Mouse (Mus musculus) embryonic facial prominence, embryonic 14.5 days (tissue): ENCODE data around the gene Zfp953. TPM values are rescaled to one million over a fixed set of nuclear protein-coding genes. Genes with fewer than 3 reads are reported as not detected.
"Not testable (repeated sequence)": the region's sequence is repeated elsewhere in the genome, so short reads cannot be mapped to it uniquely, and the experiment has no call there.

Source experiments
- ATAC-seq: fragments of 200-750 bp; cut with Nextera tagmentation; 2 replicates; pipeline ENCODE4 v1.8.0; 2017; ENCODE audit warnings: low read depth, moderate number of reproducible peaks, moderate TSS enrichment
- DNase-seq: peaks from one replicate; pipeline ENCODE4 v3.0.0-alpha.2; 2015; ENCODE audit warnings: low spot score
- H3K27ac ChIP-seq: fragments of 300-500 bp; sonication (generic); replicated peaks from 2 replicates; pipeline ENCODE4 v1.5.1; 2014; ENCODE audit warnings: low read depth, mild to moderate bottlenecking, low read length, moderate library complexity
- H3K27me3 ChIP-seq: fragments of 300-500 bp; sonication (generic); replicated peaks from 2 replicates; pipeline ENCODE4 v1.6.1; 2014; ENCODE audit warnings: low read length; ENCODE audit not compliant: control insufficient read depth, insufficient read depth
- H3K36me3 ChIP-seq: fragments of 300-500 bp; sonication (generic); 2 replicates; pipeline ENCODE4 v1.6.1; 2014; ENCODE audit warnings: low read length, mixed read lengths; ENCODE audit not compliant: control insufficient read depth, insufficient read depth
- H3K4me1 ChIP-seq: fragments of 300-500 bp; sonication (generic); 2 replicates; pipeline ENCODE4 v1.6.1; 2014; ENCODE audit warnings: antibody characterized with exemption, low read length; ENCODE audit not compliant: control insufficient read depth, insufficient read depth
- H3K4me2 ChIP-seq: fragments of 300-500 bp; sonication (generic); 2 replicates; pipeline ENCODE4 v1.6.1; 2014; ENCODE audit warnings: low read depth, mild to moderate bottlenecking, low read length, moderate library complexity, mixed read lengths
- H3K4me3 ChIP-seq: fragments of 300-500 bp; sonication (generic); 2 replicates; pipeline ENCODE4 v1.5.1; 2014; ENCODE audit warnings: low read depth, mild to moderate bottlenecking, low read length
- H3K9ac ChIP-seq: fragments of 300-500 bp; sonication (generic); 2 replicates; pipeline ENCODE4 v1.6.1; 2014; ENCODE audit warnings: low read depth, mild to moderate bottlenecking, low read length, moderate library complexity, mixed read lengths
- H3K9me3 ChIP-seq: fragments of 300-500 bp; sonication (generic); 2 replicates; pipeline ENCODE4 v1.6.1; 2016; ENCODE audit warnings: low read length; ENCODE audit not compliant: control insufficient read depth
- WGBS: fragments of 180-500 bp; shearing (Covaris S2); extraction: QIAGEN DNeasy Blood & Tissue Kit; methylation state at CpG from one replicate; pipeline ENCODE4 v1.1.7; 2014; 5-methylcytosine and 5-hydroxymethylcytosine counted together
- polyA plus RNA-seq: library from polyadenylated mRNA; unstranded; fragments of >200 nt; fragmentation: Nextera tagmentation; extraction: Ambion mirVana; gene quantifications from 2 replicates; pipeline ENCODE4 v1.2.1, GENCODE M21; 2014

Gene Zfp953
- polyA plus RNA-seq = 0.94 and 1.4 TPM in 2 replicates

GRCm38 (mm10) chr13:67360131-67360744, at the start of gene Zfp953, which contains the start of gene Gm28044:
Zfp953 (minus strand) TSS chr13:67360605.
Gm28044 (minus strand) TSS chr13:67360536.
- ATAC-seq (peak; percentile 93), DNase-seq (peak; percentile 93)
- WGBS = under 1% methylated on average over 15 of the region's 15 CpGs
- H3K36me3 ChIP-seq = no peaks in the 10 kb centered on the region
- H3K9me3 ChIP-seq = no peaks in the 10 kb centered on the region
- 0 out of 2 replicates have a peak, but pooled peaks cover 3% of the 10 kb centered on the region for H3K4me1 ChIP-seq
- H3K9ac ChIP-seq = peak within 1 kb of the TSS; percentile 74
- peak within 1 kb of the TSS; percentile 78 for H3K4me2 ChIP-seq
- H3K27ac ChIP-seq = peak within 1 kb of the TSS; percentile 59; the same call in 1 of the 2 replicates
- no peaks in the 10 kb centered on the region for H3K27me3 ChIP-seq
- H3K4me3 ChIP-seq = peak within 1 kb of the TSS; percentile 74

- not testable (repeated sequence) for H3K4me1 ChIP-seq, H3K36me3 ChIP-seq, H3K9me3 ChIP-seq, H3K27ac ChIP-seq, H3K27me3 ChIP-seq
- Histone ChIP-seq H3K9ac (peak within 1 kb of the TSS; percentile 66), H3K4me3 (peak within 1 kb of the TSS; percentile 59), H3K4me2 (peak within 1 kb of the TSS; percentile 57)
- DNase-seq (peak; percentile 90), ATAC-seq (peak; percentile 96)
- 2% methylated on average over 14 of the region's 16 CpGs for WGBS
These were observed 38.9 kb upstream of the Zfp953 start, which contains the start of gene Zfp429 for GRCm38 (mm10) chr13:67399183-67399903. Zfp429 (minus strand) TSS chr13:67399819.

- H3K27ac ChIP-seq, H3K27me3 ChIP-seq, H3K4me2 ChIP-seq, DNase-seq, H3K36me3 ChIP-seq, H3K4me1 ChIP-seq, H3K4me3 ChIP-seq, ATAC-seq, H3K9me3 ChIP-seq, H3K9ac ChIP-seq: not testable (repeated sequence)
- 66% methylated on average over 3 of the region's 3 CpGs for WGBS
These were observed 15.8 kb upstream of the Zfp953 start for GRCm38 (mm10) chr13:67376255-67376654.

GRCm38 (mm10) chr13:67375050-67375911, 14.9 kb upstream of the Zfp953 start, which contains the start of the genes Gm28041 and Zfp456:
Gm28041 (minus strand) TSS chr13:67375733.
Zfp456 (minus strand) TSS chr13:67375810.
- 20% methylated on average over 13 of the region's 15 CpGs for WGBS
- not testable (repeated sequence) for H3K9me3 ChIP-seq, H3K4me1 ChIP-seq, H3K27me3 ChIP-seq, H3K27ac ChIP-seq, H3K36me3 ChIP-seq
- Histone ChIP-seq H3K4me3 (peak within 1 kb of the TSS; percentile 50), H3K9ac (peak within 1 kb of the TSS; percentile 54; the same call in 1 of the 2 replicates), H3K4me2 (peak within 1 kb of the TSS; percentile 59)
- DNase-seq (peak; percentile 83), ATAC-seq (peak; percentile 94)

- no peak overlapping the region for H3K4me2 ChIP-seq
- no peaks in the 10 kb centered on the region for H3K4me1 ChIP-seq
- no peak for ATAC-seq
- H3K27ac ChIP-seq = no peak overlapping the region
- H3K9ac ChIP-seq = no peak overlapping the region
- DNase-seq = no peak
- no peaks in the 10 kb centered on the region for H3K27me3 ChIP-seq
- no peaks in the 10 kb centered on the region for H3K9me3 ChIP-seq
- no peak overlapping the region for H3K4me3 ChIP-seq
- no peaks in the 10 kb centered on the region for H3K36me3 ChIP-seq
These were observed 8.6 kb downstream of the Zfp953 start for GRCm38 (mm10) chr13:67351854-67352253.

GRCm38 (mm10) chr13:67343422-67343821, 17.0 kb downstream of the Zfp953 start:
- H3K9ac ChIP-seq = no peak overlapping the region
- DNase-seq (no peak), ATAC-seq (no peak)
- no peak overlapping the region for H3K27ac ChIP-seq
- WGBS = 84% methylated on average over 2 of the region's 2 CpGs
- no peaks in the 10 kb centered on the region for H3K9me3 ChIP-seq
- no peak overlapping the region for H3K4me2 ChIP-seq
- peaks cover 19% of the 10 kb centered on the region; the same call in 1 of the 2 replicates for H3K36me3 ChIP-seq
- H3K4me1 ChIP-seq = no peaks in the 10 kb centered on the region
- H3K4me3 ChIP-seq = no peak overlapping the region
- H3K27me3 ChIP-seq = no peaks in the 10 kb centered on the region

GRCm38 (mm10) chr13:67332877-67333276, 27.5 kb downstream of the Zfp953 start:
- Histone ChIP-seq H3K27ac (peak overlapping the region; percentile 79), H3K9ac (peak overlapping the region; percentile 61), H3K4me1 (peaks cover 5% of the 10 kb centered on the region; the same call in 1 of the 2 replicates), H3K4me2 (peak overlapping the region; percentile 60), H3K36me3 (no peaks in the 10 kb centered on the region), H3K4me3 (peak overlapping the region; percentile 59), H3K9me3 (no peaks in the 10 kb centered on the region), H3K27me3 (no peaks in the 10 kb centered on the region)
- WGBS = 75% methylated on average over 1 of the region's 1 CpGs
- peak; percentile 30 for DNase-seq
- peak; percentile 69 for ATAC-seq
